Mouse (Mus musculus) cortical plate, adult 2 months (tissue): ENCODE results near the gene Klf11. TPM values are rescaled to one million over a fixed set of nuclear protein-coding genes. Genes with fewer than 3 reads are reported as not detected.
A peak's percentile ranks its signal among the peaks of the same experiment; 100 is the strongest.

Source experiments
- H3K27ac ChIP-seq: fragments of 200-500 bp; 2 replicates; pipeline ENCODE4 v1.5.1; 2012; ENCODE audit warnings: low read length, control low read depth, inconsistent platforms; ENCODE audit not compliant: insufficient read depth
- H3K4me1 ChIP-seq: fragments of 200-500 bp; 2 replicates; pipeline ENCODE4 v1.6.1; 2011; ENCODE audit warnings: low read length; ENCODE audit not compliant: control insufficient read depth, insufficient read depth
- H3K4me3 ChIP-seq: fragments of 200-500 bp; 2 replicates; pipeline ENCODE4 v1.5.1; 2011; ENCODE audit warnings: mild to moderate bottlenecking, low read length, control low read depth; ENCODE audit not compliant: insufficient read depth
- CTCF ChIP-seq: fragments of 200-500 bp; IDR thresholded peaks from 2 replicates; pipeline ENCODE4 v1.5.1; 2011; ENCODE audit warnings: mild to moderate bottlenecking, control low read depth, low read length; ENCODE audit not compliant: insufficient read depth; ENCODE audit errors: extremely low read depth
- POLR2A ChIP-seq: fragments of 200-500 bp; IDR thresholded peaks from 2 replicates; pipeline ENCODE4 v1.6.1; 2011; ENCODE audit warnings: mild to moderate bottlenecking, low read length, control low read depth; ENCODE audit not compliant: insufficient read depth; ENCODE audit errors: extremely low read depth
- polyA plus RNA-seq: library from polyadenylated mRNA; depleted of rRNA; stranded (reverse); fragments of >200 nt; gene quantifications from 2 replicates; pipeline ENCODE4 v1.2.3, GENCODE M21; 2012

The Klf11 gene
- polyA plus RNA-seq, 1 experiment = 6.7 TPM

GRCm38 (mm10) chr12:24681286-24682023 is 30.4 kb downstream of the Klf11 start, which contains the start of gene Cys1:
Gene Cys1 (minus strand): TSS chr12:24681813.
- H3K27ac ChIP-seq = peak within 1 kb of the TSS; percentile 83
- peak within 1 kb of the TSS; percentile 28 for H3K4me3 ChIP-seq
- TF ChIP-seq CTCF (no peak), POLR2A (no peak)
- peaks cover 6% of the 10 kb centered on the region for H3K4me1 ChIP-seq

- TF ChIP-seq CTCF = no peak
- no peak for TF ChIP-seq POLR2A
- Histone ChIP-seq H3K4me3 (no peak overlapping the region), H3K4me1 (peaks cover 4% of the 10 kb centered on the region), H3K27ac (no peak overlapping the region)
These were observed 31.5 kb downstream of the Klf11 start for GRCm38 (mm10) chr12:24682563-24682962.

- TF ChIP-seq POLR2A = no peak
- TF ChIP-seq CTCF = no peak
- Histone ChIP-seq H3K27ac (no peak overlapping the region), H3K4me1 (peaks cover 4% of the 10 kb centered on the region), H3K4me3 (no peak overlapping the region)
These were observed 32.4 kb downstream of the Klf11 start for GRCm38 (mm10) chr12:24683461-24683860.

- no peak overlapping the region for H3K27ac ChIP-seq
- no peak overlapping the region for H3K4me3 ChIP-seq
- H3K4me1 ChIP-seq = peaks cover 4% of the 10 kb centered on the region
- TF ChIP-seq CTCF (no peak), POLR2A (no peak)
These were observed 35.1 kb downstream of the Klf11 start for GRCm38 (mm10) chr12:24686038-24686695.

- Histone ChIP-seq H3K4me1 (peaks cover 2% of the 10 kb centered on the region), H3K27ac (no peak overlapping the region), H3K4me3 (no peak overlapping the region)
- TF ChIP-seq CTCF (no peak), POLR2A (no peak)
These were observed 35.7 kb downstream of the Klf11 start for GRCm38 (mm10) chr12:24686696-24687346.

GRCm38 (mm10) chr12:24690351-24690750 is 39.3 kb downstream of the Klf11 start:
- TF ChIP-seq POLR2A (no peak), CTCF (no peak)
- Histone ChIP-seq H3K27ac (no peak overlapping the region), H3K4me3 (no peak overlapping the region), H3K4me1 (no peaks in the 10 kb centered on the region)

GRCm38 (mm10) chr12:24696500-24697483 is 45.7 kb downstream of the Klf11 start:
- no peak overlapping the region for H3K27ac ChIP-seq
- H3K4me1 ChIP-seq = no peaks in the 10 kb centered on the region
- TF ChIP-seq POLR2A = no peak
- peak; percentile 96 for TF ChIP-seq CTCF
- no peak overlapping the region for H3K4me3 ChIP-seq

- Histone ChIP-seq H3K4me3 (no peak overlapping the region), H3K27ac (no peak overlapping the region), H3K4me1 (no peaks in the 10 kb centered on the region)
- TF ChIP-seq CTCF = no peak
These were observed 46.6 kb downstream of the Klf11 start for GRCm38 (mm10) chr12:24697484-24698204.

GRCm38 (mm10) chr12:24698514-24698913 is 47.4 kb downstream of the Klf11 start:
- no peak overlapping the region for H3K4me3 ChIP-seq
- H3K27ac ChIP-seq = no peak overlapping the region
- TF ChIP-seq CTCF (no peak), POLR2A (no peak)
- no peaks in the 10 kb centered on the region for H3K4me1 ChIP-seq
